Mouse (Mus musculus): ENCODE measurements around the gene Akap8l. TPM values are rescaled to one million over a fixed set of nuclear protein-coding genes. Genes with fewer than 3 reads are reported as not detected.

Gene Akap8l
- polyA plus RNA-seq, 1 experiment, result 83.7 TPM

- WGBS, result 76% methylated on average over 2 of the region's 2 CpGs
- TF ChIP-seq POLR2A (IDR thresholded peaks at IDR 0.05; ENCODE audit: low read depth, low read length) (no peak), CTCF (IDR thresholded peaks at IDR 0.05; ENCODE audit: extremely low read depth, insufficient read length, insufficient replicate concordance, low read depth, low read length) (no peak)
- Histone ChIP-seq H3K4me3 (ENCODE audit: low read depth, low read length) (no peak overlapping the region), H3K36me3 (ENCODE audit: control insufficient read depth, insufficient read depth, low read length) (peaks cover 59% of the 10 kb centered on the region), H3K4me1 (ENCODE audit: control insufficient read depth, insufficient read depth, insufficient read length, low read length) (peaks cover 3% of the 10 kb centered on the region), H3K27me3 (ENCODE audit: control insufficient read depth, insufficient read depth, low read length) (no peaks in the 10 kb centered on the region), H3K27ac (ENCODE audit: insufficient read depth, low read depth, low read length) (no peak overlapping the region)
These were observed 14.5 kb downstream of the Akap8l start for GRCm38 (mm10) chr17:32335869-32336268.

GRCm38 (mm10) chr17:32334921-32335320 is 15.5 kb downstream of the Akap8l start:
- H3K4me3 ChIP-seq (ENCODE audit: low read depth, low read length), result no peak overlapping the region
- H3K27me3 ChIP-seq (ENCODE audit: control insufficient read depth, insufficient read depth, low read length), result no peaks in the 10 kb centered on the region
- TF ChIP-seq POLR2A (IDR thresholded peaks at IDR 0.05; ENCODE audit: low read depth, low read length), result no peak
- no peak for TF ChIP-seq CTCF (IDR thresholded peaks at IDR 0.05; ENCODE audit: extremely low read depth, insufficient read length, insufficient replicate concordance, low read depth, low read length)
- H3K27ac ChIP-seq (ENCODE audit: insufficient read depth, low read depth, low read length), result no peak overlapping the region
- no peaks in the 10 kb centered on the region for H3K4me1 ChIP-seq (ENCODE audit: control insufficient read depth, insufficient read depth, insufficient read length, low read length)
- H3K36me3 ChIP-seq (ENCODE audit: control insufficient read depth, insufficient read depth, low read length), result peaks cover 58% of the 10 kb centered on the region
- WGBS, result 90% methylated on average over 12 of the region's 12 CpGs

- TF ChIP-seq CTCF (IDR thresholded peaks at IDR 0.05; ENCODE audit: extremely low read depth, insufficient read length, insufficient replicate concordance, low read depth, low read length), result no peak
- TF ChIP-seq POLR2A (IDR thresholded peaks at IDR 0.05; ENCODE audit: low read depth, low read length), result no peak
- Histone ChIP-seq H3K36me3 (ENCODE audit: control insufficient read depth, insufficient read depth, low read length) (peaks cover 59% of the 10 kb centered on the region), H3K4me3 (ENCODE audit: low read depth, low read length) (no peak overlapping the region), H3K4me1 (ENCODE audit: control insufficient read depth, insufficient read depth, insufficient read length, low read length) (no peaks in the 10 kb centered on the region), H3K27ac (ENCODE audit: insufficient read depth, low read depth, low read length) (no peak overlapping the region), H3K27me3 (ENCODE audit: control insufficient read depth, insufficient read depth, low read length) (no peaks in the 10 kb centered on the region)
- 86% methylated on average over 31 of the region's 31 CpGs for WGBS
These were observed 16.6 kb downstream of the Akap8l start for GRCm38 (mm10) chr17:32333675-32334303.

DNA sequence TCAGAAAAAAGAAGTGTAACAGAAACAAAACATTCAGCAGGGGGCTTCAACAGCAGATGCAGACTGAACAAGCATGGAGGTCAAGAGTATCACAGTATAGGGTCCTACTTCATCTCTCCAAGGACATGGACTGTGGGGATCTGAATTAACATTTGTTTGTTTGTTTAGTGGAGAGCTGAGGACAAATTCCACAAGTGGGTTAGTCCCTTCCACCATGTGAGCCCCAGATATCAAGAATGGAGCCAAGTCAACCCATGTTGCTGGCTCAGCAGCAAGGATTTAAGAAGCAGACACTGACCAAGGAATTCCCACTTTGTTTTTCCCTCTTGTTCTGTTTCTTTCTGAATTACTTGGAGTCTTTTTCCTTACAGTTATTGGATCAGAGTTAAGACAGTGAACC is 22.9 kb downstream of the Akap8l start:
- Histone ChIP-seq H3K27me3 (ENCODE audit: control insufficient read depth, insufficient read depth, low read length) (no peaks in the 10 kb centered on the region), H3K27ac (ENCODE audit: insufficient read depth, low read depth, low read length) (no peak overlapping the region), H3K36me3 (ENCODE audit: control insufficient read depth, insufficient read depth, low read length) (peaks cover 30% of the 10 kb centered on the region), H3K4me3 (ENCODE audit: low read depth, low read length) (no peak overlapping the region), H3K4me1 (ENCODE audit: control insufficient read depth, insufficient read depth, insufficient read length, low read length) (no peaks in the 10 kb centered on the region)
- TF ChIP-seq POLR2A (IDR thresholded peaks at IDR 0.05; ENCODE audit: low read depth, low read length) (no peak), CTCF (IDR thresholded peaks at IDR 0.05; ENCODE audit: extremely low read depth, insufficient read length, insufficient replicate concordance, low read depth, low read length) (no peak)

- H3K27ac ChIP-seq (ENCODE audit: insufficient read depth, low read depth, low read length), result no peak overlapping the region
- H3K4me3 ChIP-seq (ENCODE audit: low read depth, low read length), result no peak overlapping the region
- peaks cover 1% of the 10 kb centered on the region; the same call in 1 of the 2 replicates for H3K4me1 ChIP-seq (ENCODE audit: control insufficient read depth, insufficient read depth, insufficient read length, low read length)
- no peaks in the 10 kb centered on the region for H3K27me3 ChIP-seq (ENCODE audit: control insufficient read depth, insufficient read depth, low read length)
- H3K36me3 ChIP-seq (ENCODE audit: control insufficient read depth, insufficient read depth, low read length), result peaks cover 13% of the 10 kb centered on the region
- 88% methylated on average over 1 of the region's 1 CpGs for WGBS
- TF ChIP-seq CTCF (IDR thresholded peaks at IDR 0.05; ENCODE audit: extremely low read depth, insufficient read length, insufficient replicate concordance, low read depth, low read length) (no peak), POLR2A (IDR thresholded peaks at IDR 0.05; ENCODE audit: low read depth, low read length) (no peak)
These were observed 27.6 kb downstream of the Akap8l start for GRCm38 (mm10) chr17:32322809-32323208.

GRCm38 (mm10) chr17:32321836-32322235 is 28.6 kb downstream of the Akap8l start:
- Histone ChIP-seq H3K4me3 (ENCODE audit: low read depth, low read length) (peak overlapping the region; percentile 82), H3K27me3 (ENCODE audit: control insufficient read depth, insufficient read depth, low read length) (no peaks in the 10 kb centered on the region), H3K36me3 (ENCODE audit: control insufficient read depth, insufficient read depth, low read length) (peaks cover 18% of the 10 kb centered on the region), H3K4me1 (ENCODE audit: control insufficient read depth, insufficient read depth, insufficient read length, low read length) (peaks cover 1% of the 10 kb centered on the region; the same call in 1 of the 2 replicates), H3K27ac (ENCODE audit: insufficient read depth, low read depth, low read length) (peak overlapping the region; percentile 81)
- no peak for TF ChIP-seq POLR2A (IDR thresholded peaks at IDR 0.05; ENCODE audit: low read depth, low read length)
- no peak for TF ChIP-seq CTCF (IDR thresholded peaks at IDR 0.05; ENCODE audit: extremely low read depth, insufficient read length, insufficient replicate concordance, low read depth, low read length)
- WGBS, result 8% methylated on average over 6 of the region's 6 CpGs

GRCm38 (mm10) chr17:32321390-32321734 is 29.0 kb downstream of the Akap8l start:
- peaks cover 23% of the 10 kb centered on the region for H3K36me3 ChIP-seq (ENCODE audit: control insufficient read depth, insufficient read depth, low read length)
- no peak for TF ChIP-seq CTCF (IDR thresholded peaks at IDR 0.05; ENCODE audit: extremely low read depth, insufficient read length, insufficient replicate concordance, low read depth, low read length)
- TF ChIP-seq POLR2A (IDR thresholded peaks at IDR 0.05; ENCODE audit: low read depth, low read length), result peak; percentile 58
- no peaks in the 10 kb centered on the region for H3K27me3 ChIP-seq (ENCODE audit: control insufficient read depth, insufficient read depth, low read length)
- peak overlapping the region; percentile 82 for H3K4me3 ChIP-seq (ENCODE audit: low read depth, low read length)
- peak overlapping the region; percentile 81 for H3K27ac ChIP-seq (ENCODE audit: insufficient read depth, low read depth, low read length)
- peaks cover 1% of the 10 kb centered on the region; the same call in 1 of the 2 replicates for H3K4me1 ChIP-seq (ENCODE audit: control insufficient read depth, insufficient read depth, insufficient read length, low read length)
- WGBS, result 1% methylated on average over 23 of the region's 23 CpGs

Measured in small intestine, adult 2 months (tissue).